7 mouse cellular contexts compared by ENCODE assay signal in genomic region chr11:70232546-70232945, GRCm38 (mm10). TPM values are rescaled to one million over a fixed set of nuclear protein-coding genes. Genes with fewer than 3 reads are reported as not detected.
A peak's percentile ranks its signal among the peaks of the same experiment; 100 is the strongest.
DNase-seq lines count a peak whose midpoint lies in the region; ATAC-seq and TF ChIP-seq lines count a peak whose summit lies in the region.

No protein-coding gene starts in this region.

- peak; percentile 62 for DNase-seq in right cerebral cortex, postnatal 25 days
- no peak for DNase-seq in right cerebral cortex, adult 2 months (ENCODE audit: low spot score in 2 of 2)
- DNase-seq in cerebellum, adult 8-10 months = peak; percentile 79
- peak; percentile 73 to 79 for DNase-seq in heart, adult 2 months
- no peak for DNase-seq in frontal cortex, adult 2 months (ENCODE audit: extremely low spot score in 1 of 2, low spot score in 1 of 2)

- intact Hi-C loops in heart, adult 2 months (cut with DNase I) = no loop called here

- WGBS in heart, adult 2 months = 10% methylated on average over 10 of the region's 10 CpGs
- 7% methylated on average over 9 of the region's 10 CpGs for WGBS in kidney, embryonic 15.5 days
- WGBS in midbrain, embryonic 13.5 days = 8% methylated on average over 10 of the region's 10 CpGs

- 0 out of 2 replicates have a peak, but pooled peaks have one; percentile 9 for TF ChIP-seq EP300 in heart, adult 2 months (IDR thresholded peaks at IDR 0.05; ENCODE audit: insufficient read depth, low read depth, low read length)

- peak overlapping the region; percentile 70 for H3K4me2 ChIP-seq in kidney, embryonic 15.5 days
- peak overlapping the region; percentile 52 for H3K4me2 ChIP-seq in midbrain, embryonic 13.5 days (replicated peaks)

- H3K36me3 ChIP-seq in heart, adult 2 months (ENCODE audit: control insufficient read depth, insufficient read depth, low read length) = no peaks in the 10 kb centered on the region
- peaks cover 17% of the 10 kb centered on the region for H3K36me3 ChIP-seq in kidney, embryonic 15.5 days
- H3K36me3 ChIP-seq in midbrain, embryonic 13.5 days = peaks cover 18% of the 10 kb centered on the region

- H3K27me3 ChIP-seq in heart, adult 2 months (ENCODE audit: control insufficient read depth, insufficient read depth, low read length) = no peaks in the 10 kb centered on the region
- peaks cover 38% of the 10 kb centered on the region for H3K27me3 ChIP-seq in kidney, embryonic 15.5 days
- peaks cover 35% of the 10 kb centered on the region for H3K27me3 ChIP-seq in midbrain, embryonic 13.5 days

- peak overlapping the region; percentile 43 for H3K4me3 ChIP-seq in heart, adult 2 months
- peak overlapping the region; percentile 43 for H3K4me3 ChIP-seq in kidney, embryonic 15.5 days (replicated peaks)
- H3K4me3 ChIP-seq in midbrain, embryonic 13.5 days (replicated peaks) = peak overlapping the region; percentile 33

- H3K79me2 ChIP-seq in heart, adult 2 months (replicated peaks; ENCODE audit: control insufficient read depth, insufficient read depth, low read length) = no peaks in the 10 kb centered on the region

- no peak for ATAC-seq in kidney, embryonic 15.5 days (replicated peaks; ENCODE audit: low FRiP score)
- ATAC-seq in midbrain, embryonic 13.5 days = no peak

- H3K4me1 ChIP-seq in heart, adult 2 months (ENCODE audit: control insufficient read depth, insufficient read depth, low read length) = peaks cover 5% of the 10 kb centered on the region
- H3K4me1 ChIP-seq in kidney, embryonic 15.5 days = peaks cover 79% of the 10 kb centered on the region
- peaks cover 47% of the 10 kb centered on the region for H3K4me1 ChIP-seq in midbrain, embryonic 13.5 days (replicated peaks)

- H3K9me3 ChIP-seq in kidney, embryonic 15.5 days (replicated peaks) = no peaks in the 10 kb centered on the region
- H3K9me3 ChIP-seq in midbrain, embryonic 13.5 days = no peaks in the 10 kb centered on the region

- TF ChIP-seq CTCF in heart, adult 2 months (IDR thresholded peaks at IDR 0.05) = no peak

- no peak for TF ChIP-seq POLR2A in heart, adult 2 months (IDR thresholded peaks at IDR 0.05; ENCODE audit: insufficient read depth, low read depth, low read length)

- H3K9ac ChIP-seq in heart, adult 2 months (ENCODE audit: low read depth, low read length) = peak overlapping the region; percentile 83
- H3K9ac ChIP-seq in kidney, embryonic 15.5 days = peak overlapping the region; percentile 47
- peak overlapping the region; percentile 59 for H3K9ac ChIP-seq in midbrain, embryonic 13.5 days (replicated peaks)

- H3K27ac ChIP-seq in heart, adult 2 months = peak overlapping the region; percentile 94
- 0 out of 2 replicates have a peak overlapping the region, but pooled peaks have one; percentile 23 for H3K27ac ChIP-seq in kidney, embryonic 15.5 days
- H3K27ac ChIP-seq in midbrain, embryonic 13.5 days = no peak overlapping the region

RNA-seq across cellular contexts. Expression of gene Bcl6b, which starts 2.9 kb away (rescaled TPM):
- total RNA-seq in heart, adult 2 months (2021) = 10 to 100 TPM in 1 of 2 experiments, 1 to 10 TPM in 1; 9.1 to 13.7 TPM
- 18.9 and 21.0 TPM in 2 replicates for polyA plus RNA-seq in heart, adult 2 months (2012; rRNA removed)
- 26.9 and 28.4 TPM in 2 replicates for polyA plus RNA-seq in kidney, embryonic 15.5 days (2015; fragmentation: Nextera tagmentation; extraction: Ambion mirVana)
- 3.9 and 4.3 TPM in 2 replicates for polyA plus RNA-seq in midbrain, embryonic 13.5 days (2015; fragmentation: Nextera tagmentation; extraction: Ambion mirVana)
- 1.5 and 1.9 TPM in 2 replicates for polyA plus RNA-seq in frontal cortex, adult 2 months (2012; rRNA removed)

RNA-seq across cellular contexts. Expression of gene 0610010K14Rik, which starts 5.2 kb away (rescaled TPM):
- 10 to 100 TPM; 30.7 to 34.5 TPM for total RNA-seq in heart, adult 2 months (2021)
- 38.9 and 48.1 TPM in 2 replicates for polyA plus RNA-seq in heart, adult 2 months (2012; rRNA removed)
- 178 and 179 TPM in 2 replicates for polyA plus RNA-seq in kidney, embryonic 15.5 days (2015; fragmentation: Nextera tagmentation; extraction: Ambion mirVana)
- polyA plus RNA-seq in midbrain, embryonic 13.5 days (2015; fragmentation: Nextera tagmentation; extraction: Ambion mirVana) = 193 and 201 TPM in 2 replicates
- 73.4 and 85.4 TPM in 2 replicates for polyA plus RNA-seq in frontal cortex, adult 2 months (2012; rRNA removed)

RNA-seq across cellular contexts. Expression of gene Gm21988, which starts 7.1 kb away (rescaled TPM):
- total RNA-seq in heart, adult 2 months (2021) = 1 to 10 TPM; 2.0 to 3.4 TPM
- 5.0 and 5.5 TPM in 2 replicates for polyA plus RNA-seq in heart, adult 2 months (2012; rRNA removed)
- polyA plus RNA-seq in kidney, embryonic 15.5 days (2015; fragmentation: Nextera tagmentation; extraction: Ambion mirVana) = 10.4 and 13.0 TPM in 2 replicates
- polyA plus RNA-seq in midbrain, embryonic 13.5 days (2015; fragmentation: Nextera tagmentation; extraction: Ambion mirVana) = 15.0 and 15.8 TPM in 2 replicates
- 10.7 and 11.8 TPM in 2 replicates for polyA plus RNA-seq in frontal cortex, adult 2 months (2012; rRNA removed)

RNA-seq across cellular contexts. Expression of gene Rnasek, which starts 7.1 kb away (rescaled TPM):
- 100 to 1,000 TPM in 1 of 2 experiments, 10 to 100 TPM in 1; 95.4 to 103 TPM for total RNA-seq in heart, adult 2 months (2021)
- polyA plus RNA-seq in heart, adult 2 months (2012; rRNA removed) = 130 and 166 TPM in 2 replicates
- polyA plus RNA-seq in kidney, embryonic 15.5 days (2015; fragmentation: Nextera tagmentation; extraction: Ambion mirVana) = 203 and 212 TPM in 2 replicates
- 289 and 304 TPM in 2 replicates for polyA plus RNA-seq in midbrain, embryonic 13.5 days (2015; fragmentation: Nextera tagmentation; extraction: Ambion mirVana)
- 321 and 335 TPM in 2 replicates for polyA plus RNA-seq in frontal cortex, adult 2 months (2012; rRNA removed)

RNA-seq across cellular contexts. Expression of gene Slc16a13, which starts 11.7 kb away (rescaled TPM):
- 1 to 10 TPM; 2.2 to 2.8 TPM for total RNA-seq in heart, adult 2 months (2021)
- 4.0 and 7.4 TPM in 2 replicates for polyA plus RNA-seq in heart, adult 2 months (2012; rRNA removed)
- polyA plus RNA-seq in kidney, embryonic 15.5 days (2015; fragmentation: Nextera tagmentation; extraction: Ambion mirVana) = 13.3 TPM in 2 replicates
- polyA plus RNA-seq in midbrain, embryonic 13.5 days (2015; fragmentation: Nextera tagmentation; extraction: Ambion mirVana) = 17.7 and 18.7 TPM in 2 replicates
- polyA plus RNA-seq in frontal cortex, adult 2 months (2012; rRNA removed) = 5.5 and 7.7 TPM in 2 replicates

Comparison
In these comparisons a context has a peak if more than half of its experiments do, and no peak if none do; other contexts are left out.
1. DNase-seq: peak in right cerebral cortex, postnatal 25 days (single experiment), cerebellum, adult 8-10 months (single experiment) and heart, adult 2 months (2 of 2); none in right cerebral cortex, adult 2 months (0 of 2) and frontal cortex, adult 2 months (0 of 2).
2. Peak in every context shown above with its lines, with median percentiles within 50 percentile points of each other: H3K4me3 ChIP-seq and H3K9ac ChIP-seq.